Mouse (Mus musculus): Measurements from ENCODE around the gene Ccdc151.
A peak's percentile ranks its signal among the peaks of the same experiment; 100 is the strongest.

Gene Ccdc151

GRCm38 (mm10) chr9:22002194-22003162 lies at the start of gene Ccdc151, which contains the start of gene Prkcsh:
Gene Ccdc151, minus strand, starts transcription at chr9:22002634.
Gene Prkcsh, plus strand, starts transcription at chr9:22002806.
- peak; percentile 100 for DNase-seq (ENCODE audit: low read depth, low spot score)

GRCm38 (mm10) chr9:22051958-22052254 lies 49.5 kb upstream of the Ccdc151 start, which contains the start of gene Elavl3:
Gene Elavl3, minus strand, starts transcription at chr9:22052023.
- DNase-seq (ENCODE audit: low read depth, low spot score), result peak; percentile 53

- peak; percentile 38 for DNase-seq (ENCODE audit: low read depth, low spot score)
Observed at GRCm38 (mm10) chr9:22051161-22051957, 48.9 kb upstream of the Ccdc151 start.

GRCm38 (mm10) chr9:22050351-22050889 lies 48.0 kb upstream of the Ccdc151 start:
- DNase-seq (ENCODE audit: low read depth, low spot score), result peak; percentile 60

GRCm38 (mm10) chr9:22049721-22050270 lies 47.4 kb upstream of the Ccdc151 start:
- DNase-seq (ENCODE audit: low read depth, low spot score), result no peak

- no peak for DNase-seq (ENCODE audit: low read depth, low spot score)
Observed at GRCm38 (mm10) chr9:22049315-22049714, 46.9 kb upstream of the Ccdc151 start.

- no peak for DNase-seq (ENCODE audit: low read depth, low spot score)
Observed at GRCm38 (mm10) chr9:22047329-22047728, 44.9 kb upstream of the Ccdc151 start.

- no peak for DNase-seq (ENCODE audit: low read depth, low spot score)
Observed at GRCm38 (mm10) chr9:22041832-22042231, 39.4 kb upstream of the Ccdc151 start.

- no peak for DNase-seq (ENCODE audit: low read depth, low spot score)
Observed at GRCm38 (mm10) chr9:22037826-22038225, 35.4 kb upstream of the Ccdc151 start.

- DNase-seq (ENCODE audit: low read depth, low spot score), result no peak
Observed at GRCm38 (mm10) chr9:22035300-22036044, 33.0 kb upstream of the Ccdc151 start.

GRCm38 (mm10) chr9:22030386-22030785 lies 28.0 kb upstream of the Ccdc151 start:
- DNase-seq (ENCODE audit: low read depth, low spot score), result no peak

- DNase-seq (ENCODE audit: low read depth, low spot score), result no peak
Observed at GRCm38 (mm10) chr9:22028467-22028866, 26.0 kb upstream of the Ccdc151 start.

GRCm38 (mm10) chr9:22024592-22024991 lies 22.2 kb upstream of the Ccdc151 start:
- no peak for DNase-seq (ENCODE audit: low read depth, low spot score)

- DNase-seq (ENCODE audit: low read depth, low spot score), result no peak
Observed at GRCm38 (mm10) chr9:22017208-22017825, 14.9 kb upstream of the Ccdc151 start.

- no peak for DNase-seq (ENCODE audit: low read depth, low spot score)
Observed at GRCm38 (mm10) chr9:22016245-22016644, 13.8 kb upstream of the Ccdc151 start.

- DNase-seq (ENCODE audit: low read depth, low spot score), result no peak
Observed at GRCm38 (mm10) chr9:22012731-22013130, 10.3 kb upstream of the Ccdc151 start.

GRCm38 (mm10) chr9:22011055-22011454 lies 8.6 kb upstream of the Ccdc151 start:
- DNase-seq (ENCODE audit: low read depth, low spot score), result no peak

- no peak for DNase-seq (ENCODE audit: low read depth, low spot score)
Observed at GRCm38 (mm10) chr9:22004546-22004945, 2.1 kb upstream of the Ccdc151 start.

GRCm38 (mm10) chr9:22003163-22003554 lies 725 bp upstream of the Ccdc151 start:
- peak; percentile 69 for DNase-seq (ENCODE audit: low read depth, low spot score)

GRCm38 (mm10) chr9:22001633-22002032 lies 801 bp downstream of the Ccdc151 start:
- DNase-seq (ENCODE audit: low read depth, low spot score), result no peak

- DNase-seq (ENCODE audit: low read depth, low spot score), result no peak
Observed at GRCm38 (mm10) chr9:22000296-22000695, 2.1 kb downstream of the Ccdc151 start.

Data from CD4-positive, CD25-positive, alpha-beta regulatory T cell, adult 2 months (primary cell).